Mouse (Mus musculus) adipocyte (in vitro differentiated cells): ENCODE data around the gene Fzr1.

Source experiments
- DNase-seq: peaks from one replicate; pipeline ENCODE4 v3.0.0-alpha.2; 2016; ENCODE audit warnings: low spot score

The Fzr1 gene

GRCm38 (mm10) chr10:81377793-81378552 lies at the start of gene Fzr1:
TSS of gene Fzr1 (minus strand) at chr10:81378516.
- DNase-seq, result peak; percentile 48

GRCm38 (mm10) chr10:81427804-81428506 lies 49.6 kb upstream of the Fzr1 start:
- DNase-seq, result no peak

- DNase-seq, result no peak
Measured at GRCm38 (mm10) chr10:81427327-81427726, 49.0 kb upstream of the Fzr1 start.

- DNase-seq, result peak; percentile 39
Measured at GRCm38 (mm10) chr10:81426897-81427296, 48.6 kb upstream of the Fzr1 start.

- no peak for DNase-seq
Measured at GRCm38 (mm10) chr10:81426081-81426671, 47.9 kb upstream of the Fzr1 start.

- DNase-seq, result peak; percentile 80
Measured at GRCm38 (mm10) chr10:81425236-81425850, 47.0 kb upstream of the Fzr1 start.

- peak; percentile 81 for DNase-seq
Measured at GRCm38 (mm10) chr10:81424246-81425051, 46.1 kb upstream of the Fzr1 start.

GRCm38 (mm10) chr10:81423476-81424245 lies 45.3 kb upstream of the Fzr1 start:
- no peak for DNase-seq

- no peak for DNase-seq
Measured at GRCm38 (mm10) chr10:81422661-81423217, 44.4 kb upstream of the Fzr1 start.

- DNase-seq, result no peak
Measured at GRCm38 (mm10) chr10:81422191-81422590, 43.9 kb upstream of the Fzr1 start.

GRCm38 (mm10) chr10:81421797-81422100 lies 43.4 kb upstream of the Fzr1 start:
- no peak for DNase-seq

GRCm38 (mm10) chr10:81421041-81421796 lies 42.9 kb upstream of the Fzr1 start:
- no peak for DNase-seq

GRCm38 (mm10) chr10:81420191-81420767 lies 42.0 kb upstream of the Fzr1 start:
- no peak for DNase-seq

GRCm38 (mm10) chr10:81419111-81419928 lies 41.0 kb upstream of the Fzr1 start:
- DNase-seq, result no peak

GRCm38 (mm10) chr10:81418216-81419070 lies 40.1 kb upstream of the Fzr1 start:
- no peak for DNase-seq

- no peak for DNase-seq
Measured at GRCm38 (mm10) chr10:81417227-81418215, 39.2 kb upstream of the Fzr1 start.
